Mouse (Mus musculus) telencephalon, adult 2 months (tissue): ENCODE measurements around the gene Olfr1008.
"Not testable (repeated sequence)": the region's sequence is repeated elsewhere in the genome, so short reads cannot be mapped to it uniquely, and the experiment has no call there.

Source experiments
- DNase-seq: peaks from one replicate; pipeline ENCODE4 v3.0.0-alpha.2; 2011; ENCODE audit warnings: low read depth, low spot score

Gene Olfr1008

GRCm38 (mm10) chr2:85689131-85689530 lies at the start of gene Olfr1008:
TSS of gene Olfr1008 (plus strand) at chr2:85689431.
- DNase-seq: no peak

- no peak for DNase-seq
These were observed 38.6 kb upstream of the Olfr1008 start, which contains the start of gene Olfr1002 for GRCm38 (mm10) chr2:85650604-85651003. TSS of gene Olfr1002 (minus strand) at chr2:85650704.

- not testable (repeated sequence) for DNase-seq
These were observed 24.9 kb upstream of the Olfr1008 start, which contains the start of gene Olfr154 for GRCm38 (mm10) chr2:85664355-85664754. TSS of gene Olfr154 (minus strand) at chr2:85664455.

- DNase-seq: no peak
These were observed 10.6 kb upstream of the Olfr1008 start, which contains the start of gene Olfr1006 for GRCm38 (mm10) chr2:85678667-85679066. TSS of gene Olfr1006 (minus strand) at chr2:85678767.

- not testable (repeated sequence) for DNase-seq
These were observed 21.4 kb downstream of the Olfr1008 start for GRCm38 (mm10) chr2:85710680-85711079.

GRCm38 (mm10) chr2:85711159-85711558 lies 21.9 kb downstream of the Olfr1008 start:
- no peak for DNase-seq

- no peak for DNase-seq
These were observed 25.9 kb downstream of the Olfr1008 start, which contains the start of gene Olfr1009 for GRCm38 (mm10) chr2:85715119-85715518. TSS of gene Olfr1009 (plus strand) at chr2:85715419.

GRCm38 (mm10) chr2:85725793-85726192 lies 36.6 kb downstream of the Olfr1008 start:
- DNase-seq: peak; percentile 15
